Mouse (Mus musculus) ES-E14 (cell line): ENCODE results near the gene Asgr1.

Experiments used
- CHD2 ChIP-seq: IDR thresholded peaks from 2 replicates; pipeline ENCODE4 v1.6.1; 2014; ENCODE audit warnings: mild to moderate bottlenecking, low read depth, low read length, inconsistent platforms
- MAFK ChIP-seq: IDR thresholded peaks from 2 replicates; pipeline ENCODE4 v1.6.1; 2014; ENCODE audit warnings: mild to moderate bottlenecking, low read depth, low read length, inconsistent platforms; ENCODE audit not compliant: insufficient read depth
- ZC3H11A ChIP-seq: IDR thresholded peaks from 2 replicates; pipeline ENCODE4 v1.6.1; 2012; ENCODE audit warnings: low read depth, mild to moderate bottlenecking, inconsistent platforms, low read length, borderline replicate concordance
- ZNF384 ChIP-seq: IDR thresholded peaks from 2 replicates; pipeline ENCODE4 v1.6.1; 2012; ENCODE audit warnings: low read depth, low read length, inconsistent platforms

GRCm38 (mm10) chr11:70038174-70038573, 15.7 kb upstream of the Asgr1 start:
- no peak for TF ChIP-seq ZC3H11A
- TF ChIP-seq CHD2, result no peak
- TF ChIP-seq MAFK, result no peak
- no peak for TF ChIP-seq ZNF384
